Mouse (Mus musculus): ENCODE data around the gene Tmem145. TPM values are rescaled to one million over a fixed set of nuclear protein-coding genes. Genes with fewer than 3 reads are reported as not detected.

Tmem145 gene
- total RNA-seq, 2 experiments from 2014 or later, result not detected

GRCm38 (mm10) chr7:25275555-25276298 lies 30.2 kb upstream of the Tmem145 start:
- no peak for DNase-seq

DNA sequence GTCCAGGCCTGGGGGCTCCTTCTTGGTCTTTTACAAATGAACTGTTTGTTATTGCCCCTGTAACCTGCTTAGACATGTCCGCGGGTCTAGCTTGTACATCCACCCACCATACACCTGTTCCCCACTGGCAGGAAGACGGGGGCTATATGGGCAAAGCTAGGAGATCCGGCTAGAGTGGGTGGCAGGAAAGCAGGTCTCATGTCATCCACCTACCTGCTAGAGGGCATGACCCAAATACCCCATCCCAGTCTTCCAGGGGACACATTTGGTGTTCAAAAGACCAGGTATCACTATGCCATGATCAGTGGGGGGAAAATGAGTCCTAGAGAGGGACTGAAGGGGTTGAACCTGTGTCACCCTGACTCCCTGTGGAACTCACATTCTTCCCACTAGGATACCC lies 28.5 kb upstream of the Tmem145 start:
- DNase-seq, result no peak

DNA sequence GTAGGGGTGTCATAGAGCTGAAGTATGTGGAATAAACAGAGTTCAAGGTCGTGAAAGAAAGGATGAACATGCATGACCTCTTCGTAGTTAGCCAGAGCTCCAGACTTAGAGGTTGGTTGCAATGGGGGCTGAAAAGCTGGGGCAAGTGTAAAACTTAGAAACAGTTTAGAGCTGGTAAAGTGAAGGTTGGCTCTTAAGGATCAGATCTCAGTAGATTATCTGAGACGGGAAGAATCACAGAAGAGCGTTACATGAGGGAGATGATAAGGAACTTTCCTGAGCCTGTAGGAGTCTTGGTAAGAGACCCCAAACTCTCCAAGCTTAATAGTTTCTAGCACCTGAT lies 27.9 kb upstream of the Tmem145 start:
- DNase-seq, result no peak

GRCm38 (mm10) chr7:25278341-25279075 lies 27.4 kb upstream of the Tmem145 start:
- peak; percentile 89 for DNase-seq

GRCm38 (mm10) chr7:25279076-25279860 lies 26.6 kb upstream of the Tmem145 start:
- DNase-seq, result peak; percentile 78

DNA sequence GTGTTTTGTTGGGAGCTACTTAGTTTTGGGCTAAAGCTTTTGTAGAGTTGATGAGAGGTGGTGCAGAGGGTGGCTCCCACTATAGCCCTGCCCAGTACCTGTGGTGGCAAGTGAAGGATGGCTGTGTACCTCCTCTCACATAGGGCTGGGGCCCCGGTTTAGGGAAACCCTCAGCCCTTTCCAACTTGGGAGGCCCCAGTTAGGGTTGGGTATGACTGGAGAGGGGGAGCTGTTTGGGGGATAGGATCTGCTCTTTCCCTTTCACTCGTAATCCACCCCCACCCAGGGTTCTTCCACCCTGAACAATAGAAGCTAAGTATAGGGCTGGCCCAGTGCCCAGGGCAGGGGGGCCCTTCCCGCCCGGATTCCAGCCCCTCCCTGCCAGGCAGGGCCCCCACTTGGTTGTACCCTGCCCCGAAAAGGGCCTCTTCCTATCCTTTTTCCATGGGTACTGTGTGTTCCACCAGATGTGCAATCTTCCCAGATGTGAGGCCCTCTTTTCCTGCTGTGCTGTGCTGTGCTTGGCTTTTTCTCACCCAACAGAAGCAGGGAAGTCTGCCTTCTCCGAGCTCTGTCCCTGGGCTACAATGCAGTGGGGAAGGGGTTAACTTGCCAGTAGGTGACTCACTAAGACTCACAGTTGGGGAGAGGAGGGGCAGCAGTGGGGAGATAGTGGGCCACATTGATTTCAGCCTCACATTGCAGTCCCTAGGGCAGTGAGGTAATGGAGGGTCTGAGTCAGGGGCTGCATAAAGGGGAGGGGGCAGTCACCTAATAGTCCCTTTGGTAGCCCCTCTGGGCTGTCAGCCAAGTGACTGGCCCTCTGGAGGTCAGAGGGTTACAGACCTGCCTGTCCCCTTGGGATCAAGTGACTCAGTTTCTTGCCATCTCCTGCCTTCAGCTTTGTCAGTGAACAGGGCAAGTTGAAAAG lies 25.8 kb upstream of the Tmem145 start:
- peak; percentile 80 for DNase-seq

GRCm38 (mm10) chr7:25281166-25281733 lies 24.7 kb upstream of the Tmem145 start:
- DNase-seq, result no peak

- peak; percentile 99 for DNase-seq
Observed at GRCm38 (mm10) chr7:25281734-25282601, 23.9 kb upstream of the Tmem145 start.

DNA sequence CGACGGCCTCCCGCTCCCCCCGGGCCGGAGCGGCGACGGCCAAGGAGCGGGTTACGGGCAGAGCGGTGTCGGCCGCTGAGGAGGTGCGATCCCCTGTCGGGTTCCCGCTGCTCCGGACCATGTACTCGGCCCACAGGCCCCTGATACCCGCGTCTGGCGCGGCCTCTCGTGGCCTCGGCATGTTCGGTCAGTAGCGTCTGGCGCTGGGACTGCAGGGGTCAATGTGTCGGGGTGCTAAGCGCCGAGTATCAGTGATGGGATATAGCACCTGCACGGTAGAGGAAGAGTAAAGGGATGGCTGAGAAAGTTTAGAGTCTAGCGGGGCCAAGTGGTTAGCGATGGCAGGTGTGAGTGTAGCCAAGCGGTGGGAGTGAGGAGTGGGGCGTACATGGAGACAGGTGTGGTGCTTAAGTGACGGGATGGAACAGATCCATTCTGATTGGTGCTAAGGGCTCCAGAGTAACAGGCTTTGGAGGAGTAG lies 23.1 kb upstream of the Tmem145 start:
- DNase-seq, result peak; percentile 62

DNA sequence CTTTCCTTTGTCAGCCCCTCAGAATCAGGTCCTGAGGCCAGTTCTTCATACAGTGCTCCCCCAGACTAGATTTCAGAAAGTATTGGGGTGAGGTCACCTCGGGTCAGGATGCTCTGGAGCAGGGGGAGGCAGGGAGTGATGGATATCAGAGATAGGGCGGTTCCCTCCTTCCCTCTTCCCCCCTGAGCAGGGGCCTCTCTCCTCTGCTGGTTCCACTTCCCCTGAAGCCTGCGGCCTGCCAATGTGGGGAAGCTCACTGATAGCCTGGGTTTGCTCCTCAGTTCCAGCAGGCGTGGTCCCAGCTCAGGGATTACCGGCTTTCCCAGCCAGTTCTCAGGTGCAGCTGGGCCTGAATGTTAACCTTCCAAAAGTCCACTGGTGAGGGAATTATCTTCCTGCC lies 22.3 kb upstream of the Tmem145 start:
- no peak for DNase-seq

DNA sequence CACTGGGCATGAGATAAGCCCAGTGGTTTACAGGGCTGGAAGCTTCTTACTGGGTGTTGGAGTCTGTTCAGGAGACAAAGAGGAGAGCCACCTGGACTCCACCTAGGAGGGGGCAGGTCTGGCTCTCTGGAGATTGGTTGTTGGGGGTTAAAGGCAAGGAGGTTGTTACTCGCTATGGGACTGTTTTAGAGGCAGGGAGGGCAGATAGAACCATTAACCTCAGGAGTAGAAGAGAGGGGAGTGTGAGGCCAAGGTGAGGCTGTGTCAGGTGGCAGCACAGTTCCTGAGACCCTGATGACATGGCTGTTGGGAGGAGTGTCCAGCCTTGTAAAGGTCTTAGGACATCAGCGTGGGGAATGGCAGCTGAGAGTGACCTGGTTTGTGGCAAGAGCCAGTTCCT lies 21.7 kb upstream of the Tmem145 start:
- DNase-seq, result no peak

GRCm38 (mm10) chr7:25284766-25285165 lies 21.1 kb upstream of the Tmem145 start:
- no peak for DNase-seq

DNA sequence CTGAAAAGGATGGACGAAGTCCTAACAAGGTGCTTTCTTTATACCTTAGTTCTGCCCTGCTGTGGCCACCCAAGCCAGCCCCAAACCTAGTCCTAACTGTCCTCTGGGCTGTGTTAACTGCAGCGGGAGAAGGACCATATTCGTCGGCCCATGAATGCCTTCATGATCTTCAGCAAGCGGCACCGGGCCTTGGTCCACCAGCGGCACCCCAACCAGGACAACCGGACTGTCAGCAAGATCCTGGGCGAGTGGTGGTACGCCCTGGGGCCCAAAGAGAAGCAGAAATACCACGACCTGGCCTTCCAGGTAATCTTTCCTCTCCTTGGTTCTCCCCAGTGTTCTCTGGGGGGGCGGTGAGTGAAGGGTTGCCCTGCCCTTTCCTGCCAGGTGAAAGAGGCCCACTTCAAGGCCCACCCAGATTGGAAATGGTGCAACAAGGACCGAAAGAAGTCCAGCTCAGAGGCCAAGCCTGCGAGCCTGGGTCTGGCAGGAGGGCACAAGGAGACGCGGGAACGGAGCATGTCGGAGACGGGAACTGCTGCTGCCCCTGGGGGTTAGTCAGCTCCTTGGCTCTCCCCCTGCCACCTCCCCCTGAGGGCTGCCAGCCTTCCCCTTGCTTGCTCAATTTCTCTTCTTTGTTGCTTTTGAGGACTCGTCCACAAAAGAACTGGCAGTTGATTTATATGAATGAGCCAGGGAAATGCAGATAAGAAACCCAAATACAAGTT lies 20.2 kb upstream of the Tmem145 start:
- no peak for DNase-seq

DNA sequence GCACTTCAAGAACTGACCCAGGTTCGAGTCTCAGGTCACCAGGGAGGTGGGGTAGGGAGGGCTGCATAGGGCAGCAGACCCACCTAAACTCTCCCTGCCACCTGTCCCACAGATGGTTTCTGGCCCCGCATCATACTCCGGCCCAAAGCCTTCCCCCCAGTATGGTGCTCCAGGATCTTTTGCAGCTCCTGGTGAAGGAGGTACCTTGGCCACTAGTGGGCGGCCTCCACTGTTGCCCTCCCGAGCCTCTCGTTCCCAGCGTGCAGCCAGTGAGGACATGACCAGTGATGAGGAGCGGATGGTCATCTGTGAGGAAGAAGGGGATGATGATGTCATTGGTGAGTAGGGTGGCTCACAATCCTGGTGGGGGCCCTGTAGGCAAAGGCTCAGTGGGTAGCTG lies 18.9 kb upstream of the Tmem145 start:
- DNase-seq, result no peak

DNA sequence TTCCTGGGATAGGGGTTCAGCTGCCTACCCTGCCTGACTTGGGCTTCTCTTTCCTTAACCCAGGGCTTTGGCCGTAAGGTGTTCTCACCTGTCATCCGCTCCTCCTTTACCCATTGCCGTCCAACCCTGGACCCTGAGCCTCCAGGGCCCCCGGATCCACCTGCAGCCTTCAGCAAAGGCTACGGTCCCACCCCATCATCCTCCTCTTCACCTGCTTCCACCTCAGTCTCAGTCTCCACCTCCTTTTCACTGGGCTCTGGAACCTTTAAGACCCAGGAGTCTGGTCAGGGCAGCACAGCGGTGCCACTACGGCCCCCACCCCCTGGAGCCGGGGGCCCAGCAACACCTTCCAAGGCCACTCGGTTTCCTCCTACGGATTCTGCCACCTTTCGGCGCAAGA lies 17.9 kb upstream of the Tmem145 start:
- DNase-seq, result no peak

GRCm38 (mm10) chr7:25288721-25289120 lies 17.2 kb upstream of the Tmem145 start:
- DNase-seq, result no peak

DNA sequence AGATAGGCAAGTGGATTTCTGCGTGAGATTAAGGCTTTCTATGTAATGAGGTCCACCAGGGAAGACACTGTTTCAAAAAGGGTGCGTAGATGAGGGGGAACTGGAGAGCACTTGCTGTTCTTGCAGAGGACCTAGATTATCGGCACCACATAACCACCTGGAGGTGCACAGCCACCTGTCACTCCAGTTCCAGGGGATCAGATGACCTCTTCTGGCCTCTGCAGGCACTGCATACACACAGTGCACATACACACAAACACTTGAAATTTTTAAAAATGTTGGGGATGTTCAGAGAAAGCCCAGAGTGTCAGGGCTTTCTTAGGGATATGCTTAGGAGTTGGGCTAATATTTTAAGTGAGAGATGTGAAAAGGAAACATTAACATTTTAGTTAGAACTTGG lies 16.0 kb upstream of the Tmem145 start:
- DNase-seq, result no peak

DNA sequence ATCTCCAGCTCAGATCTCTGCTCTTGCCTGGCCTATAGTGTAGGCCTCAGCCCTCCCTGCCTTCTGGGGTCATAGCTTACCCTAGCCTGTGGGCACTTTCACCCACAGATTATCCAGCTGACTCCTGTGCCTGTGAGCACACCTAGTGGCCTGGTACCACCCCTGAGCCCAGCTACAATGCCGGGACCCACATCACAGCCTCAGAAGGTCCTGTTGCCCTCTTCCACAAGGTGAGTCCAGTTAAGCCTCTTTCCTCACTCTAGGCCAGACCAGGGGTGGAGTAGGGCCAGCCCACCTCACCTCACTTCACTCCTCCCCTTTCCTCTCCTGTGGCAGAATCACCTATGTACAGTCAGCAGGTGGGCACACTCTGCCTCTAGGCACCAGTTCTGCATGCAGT lies 15.4 kb upstream of the Tmem145 start:
- DNase-seq, result no peak

DNA sequence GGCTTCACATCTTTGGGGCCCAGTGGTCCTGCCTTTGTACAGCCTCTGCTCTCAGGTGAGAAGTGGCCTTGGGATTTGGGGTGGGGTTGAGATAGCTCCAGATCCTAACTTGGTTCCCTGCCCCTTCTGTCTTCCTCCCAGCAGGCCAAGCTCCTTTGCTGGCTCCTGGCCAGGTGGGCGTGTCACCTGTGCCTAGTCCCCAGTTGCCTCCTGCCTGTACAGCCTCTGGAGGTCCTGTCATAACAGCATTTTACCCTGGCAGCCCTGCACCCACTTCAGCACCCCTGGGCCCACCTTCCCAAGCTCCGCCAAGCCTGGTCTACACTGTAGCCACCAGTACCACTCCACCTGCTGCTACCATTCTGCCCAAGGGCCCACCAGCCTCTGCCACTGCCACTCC lies 15.0 kb upstream of the Tmem145 start:
- no peak for DNase-seq

DNA sequence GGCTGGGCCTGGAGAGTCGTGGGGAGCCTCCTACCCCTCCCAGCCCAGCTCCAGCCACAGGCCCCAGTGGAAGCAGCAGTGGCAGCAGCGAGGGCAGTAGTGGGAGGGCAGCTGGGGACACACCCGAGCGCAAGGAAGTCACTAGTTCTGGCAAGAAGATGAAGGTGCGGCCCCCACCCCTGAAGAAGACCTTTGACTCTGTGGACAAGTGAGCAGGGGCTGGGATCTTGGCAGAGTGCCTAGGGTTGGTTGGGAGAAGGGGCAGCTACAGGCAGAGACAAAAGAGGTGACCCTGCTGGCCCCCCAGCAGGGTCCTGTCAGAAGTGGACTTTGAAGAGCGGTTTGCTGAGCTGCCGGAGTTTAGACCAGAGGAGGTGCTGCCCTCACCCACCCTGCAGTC lies 13.8 kb upstream of the Tmem145 start:
- DNase-seq, result no peak
